In genomic region chr1:120331841-120332240, GRCm38 (mm10) we compare ENCODE assay signal across 8 mouse cellular contexts. TPM values are rescaled to one million over a fixed set of nuclear protein-coding genes. Genes with fewer than 3 reads are reported as not detected.
DNase-seq lines count a peak whose midpoint lies in the region; ATAC-seq and TF ChIP-seq lines count a peak whose summit lies in the region.

No protein-coding gene starts in this region.

- H3K4me3 ChIP-seq in lung, embryonic 14.5 days (ENCODE audit: low read depth, low read length): no peak overlapping the region
- no peak overlapping the region for H3K4me3 ChIP-seq in neural tube, embryonic 11.5 days (ENCODE audit: low read depth, low read length)

- WGBS in lung, embryonic 14.5 days: 29% methylated on average over 6 of the region's 6 CpGs
- WGBS in neural tube, embryonic 11.5 days: 43% methylated on average over 6 of the region's 6 CpGs

- intact Hi-C loops in heart, postnatal 36 days (cut with DNase I): loop anchor here (5.0 kb wide), 1 partner anchor 135 kb away; no protein-coding TSS in a partner anchor

- H3K4me2 ChIP-seq in lung, embryonic 14.5 days: no peak overlapping the region
- no peak overlapping the region for H3K4me2 ChIP-seq in neural tube, embryonic 11.5 days (ENCODE audit: low read depth)

- no peaks in the 10 kb centered on the region for H3K27me3 ChIP-seq in lung, embryonic 14.5 days (ENCODE audit: insufficient read depth, low read length)
- no peaks in the 10 kb centered on the region for H3K27me3 ChIP-seq in neural tube, embryonic 11.5 days (ENCODE audit: control insufficient read depth, insufficient read depth, low read length)

- H3K9me3 ChIP-seq in lung, embryonic 14.5 days (ENCODE audit: low read depth, low read length): no peaks in the 10 kb centered on the region
- no peaks in the 10 kb centered on the region for H3K9me3 ChIP-seq in neural tube, embryonic 11.5 days (ENCODE audit: control insufficient read depth, low read length)

- no peak overlapping the region for H3K9ac ChIP-seq in lung, embryonic 14.5 days
- H3K9ac ChIP-seq in neural tube, embryonic 11.5 days (ENCODE audit: low read length): no peak overlapping the region

- no peak overlapping the region for H3K27ac ChIP-seq in lung, embryonic 14.5 days (ENCODE audit: low read depth)
- no peak overlapping the region for H3K27ac ChIP-seq in neural tube, embryonic 11.5 days (ENCODE audit: low read depth, low read length)

- peak; percentile 86 for DNase-seq in lung, embryonic 14.5 days
- no peak for DNase-seq in lung, postnatal 25 days (ENCODE audit: low spot score)
- DNase-seq in adrenal gland, adult 18-20 months (ENCODE audit: low spot score in 2 of 2): peak; percentile 39 to 45
- DNase-seq in heart, postnatal 36 days: peak; percentile 31 to 44
- peak; percentile 58 for DNase-seq in neural tube, embryonic 11.5 days (ENCODE audit: low spot score)
- DNase-seq in layer of hippocampus, adult 9-10 months (ENCODE audit: low spot score): no peak
- DNase-seq in layer of hippocampus, adult 8-10 months (ENCODE audit: low spot score in 2 of 2): no peak

- no peak for ATAC-seq in lung, embryonic 14.5 days (ENCODE audit: insufficient read depth)
- no peak for ATAC-seq in neural tube, embryonic 11.5 days (ENCODE audit: insufficient read depth, low FRiP score, low TSS enrichment)
- no peak for ATAC-seq in CD4-positive, CD25-positive, alpha-beta regulatory T cell, adult 4 months

- H3K4me1 ChIP-seq in lung, embryonic 14.5 days (ENCODE audit: insufficient read depth): no peaks in the 10 kb centered on the region
- no peaks in the 10 kb centered on the region for H3K4me1 ChIP-seq in neural tube, embryonic 11.5 days (ENCODE audit: control insufficient read depth, insufficient read depth, low read length)

- no peaks in the 10 kb centered on the region for H3K36me3 ChIP-seq in lung, embryonic 14.5 days (ENCODE audit: insufficient read depth)
- no peaks in the 10 kb centered on the region for H3K36me3 ChIP-seq in neural tube, embryonic 11.5 days (ENCODE audit: control insufficient read depth, insufficient read depth, low read length)

- no peak for TF ChIP-seq CTCF in lung, embryonic 14.5 days (IDR thresholded peaks at IDR 0.05; ENCODE audit: low read depth)

RNA-seq across cellular contexts. Expression of gene C1ql2, which starts 8.5 kb away (rescaled TPM):
- 0.12 and 0.20 TPM in 2 replicates for polyA plus RNA-seq in lung, embryonic 14.5 days (2014; fragmentation: Nextera tagmentation; extraction: Ambion mirVana)
- not detected for total RNA-seq in adrenal gland, adult 18-20 months (2021)
- not detected for total RNA-seq in heart, postnatal 36 days (2021)
- 0.15 TPM in 1 of 2 replicates, not detected in the other for polyA plus RNA-seq in neural tube, embryonic 11.5 days (2014; fragmentation: Nextera tagmentation; extraction: Ambion mirVana)
- not detected for polyA plus RNA-seq in CD4-positive, CD25-positive, alpha-beta regulatory T cell, adult 4 months (2017; shearing (Covaris generic))
- total RNA-seq in layer of hippocampus, adult 8-10 months (2022): 10 to 100 TPM; 63.1 to 70.6 (median 66.3) TPM

RNA-seq across cellular contexts. Expression of gene Steap3, which starts 59.3 kb away (rescaled TPM):
- 2.3 and 2.9 TPM in 2 replicates for polyA plus RNA-seq in lung, embryonic 14.5 days (2014; fragmentation: Nextera tagmentation; extraction: Ambion mirVana)
- 10 to 100 TPM; 21.7 to 27.8 TPM for total RNA-seq in adrenal gland, adult 18-20 months (2021)
- total RNA-seq in heart, postnatal 36 days (2021): 10 to 100 TPM; 26.4 to 27.9 TPM
- polyA plus RNA-seq in neural tube, embryonic 11.5 days (2014; fragmentation: Nextera tagmentation; extraction: Ambion mirVana): 2.8 and 3.0 TPM in 2 replicates
- not detected for polyA plus RNA-seq in CD4-positive, CD25-positive, alpha-beta regulatory T cell, adult 4 months (2017; shearing (Covaris generic))
- 1 to 10 TPM; 8.0 to 9.8 (median 9.1) TPM for total RNA-seq in layer of hippocampus, adult 8-10 months (2022)

Comparison
In these comparisons a context has a peak if more than half of its experiments do, and no peak if none do; other contexts are left out.
1. DNase-seq: peak in lung, embryonic 14.5 days (single experiment), adrenal gland, adult 18-20 months (2 of 2), heart, postnatal 36 days (2 of 2) and neural tube, embryonic 11.5 days (single experiment); none in lung, postnatal 25 days (single experiment), layer of hippocampus, adult 9-10 months (single experiment) and layer of hippocampus, adult 8-10 months (0 of 2).
2. RNA of gene C1ql2, which starts 8.5 kb away (total RNA-seq): 63.1 to 70.6 TPM in layer of hippocampus, adult 8-10 months; not detected in adrenal gland, adult 18-20 months and not detected in heart, postnatal 36 days; every median in the first group is over 10 times any median in the second.